Mouse (Mus musculus) stomach, embryonic 16.5 days (tissue): Measurements from ENCODE around the gene Olfr317. TPM values are rescaled to one million over a fixed set of nuclear protein-coding genes. Genes with fewer than 3 reads are reported as not detected.
"Not testable (repeated sequence)": the region's sequence is repeated elsewhere in the genome, so short reads cannot be mapped to it uniquely, and the experiment has no call there.

ENCODE experiments used
- ATAC-seq: fragments of 200-750 bp; cut with Nextera tagmentation; 2 replicates; pipeline ENCODE4 v1.8.0; 2017; ENCODE audit warnings: moderate number of reproducible peaks, moderate TSS enrichment; ENCODE audit not compliant: insufficient read depth, low FRiP score
- H3K27ac ChIP-seq: fragments of 300-500 bp; sonication (generic); 2 replicates; pipeline ENCODE4 v1.5.1; 2014; ENCODE audit warnings: low read length
- H3K27me3 ChIP-seq: fragments of 300-500 bp; sonication (generic); 2 replicates; pipeline ENCODE4 v1.6.1; 2014; ENCODE audit warnings: low read length, control low read depth, mixed read lengths; ENCODE audit not compliant: control insufficient read depth, insufficient read depth
- H3K36me3 ChIP-seq: fragments of 300-500 bp; sonication (generic); 2 replicates; pipeline ENCODE4 v1.6.1; 2014; ENCODE audit warnings: low read length; ENCODE audit not compliant: control insufficient read depth, insufficient read depth
- H3K4me1 ChIP-seq: fragments of 300-500 bp; sonication (generic); 2 replicates; pipeline ENCODE4 v1.6.1; 2014; ENCODE audit warnings: low read length, control low read depth, mixed read lengths; ENCODE audit not compliant: control insufficient read depth, insufficient read depth
- H3K4me2 ChIP-seq: fragments of 300-500 bp; sonication (generic); 2 replicates; pipeline ENCODE4 v1.6.1; 2014; ENCODE audit warnings: low read depth, low read length, mixed read lengths
- H3K4me3 ChIP-seq: fragments of 300-500 bp; sonication (generic); replicated peaks from 2 replicates; pipeline ENCODE4 v1.5.1; 2014; ENCODE audit warnings: mild to moderate bottlenecking, low read length
- H3K9ac ChIP-seq: fragments of 300-500 bp; sonication (generic); 2 replicates; pipeline ENCODE4 v1.6.1; 2014; ENCODE audit warnings: low read length
- H3K9me3 ChIP-seq: fragments of 300-500 bp; sonication (generic); replicated peaks from 2 replicates; pipeline ENCODE4 v1.6.1; 2016; ENCODE audit warnings: low read length, control low read depth; ENCODE audit not compliant: control insufficient read depth
- WGBS: fragments of 180-500 bp; shearing (Covaris S2); extraction: QIAGEN DNeasy Blood & Tissue Kit; methylation state at CpG from one replicate; pipeline ENCODE4 v1.1.7; 2014; 5-methylcytosine and 5-hydroxymethylcytosine counted together
- polyA plus RNA-seq: library from polyadenylated mRNA; unstranded; fragments of >200 nt; fragmentation: Nextera tagmentation; extraction: Ambion mirVana; gene quantifications from 2 replicates; pipeline ENCODE4 v1.2.1, GENCODE M21; 2015

Gene Olfr317
- polyA plus RNA-seq, 1 experiment from 2014 or later, result not detected

GRCm38 (mm10) chr11:58727896-58728650 is 10.9 kb downstream of the Olfr317 start:
- not testable (repeated sequence) for H3K9ac ChIP-seq, ATAC-seq, H3K4me3 ChIP-seq, H3K4me2 ChIP-seq, H3K4me1 ChIP-seq, H3K9me3 ChIP-seq, H3K27ac ChIP-seq, H3K27me3 ChIP-seq, H3K36me3 ChIP-seq
- 66% methylated on average over 6 of the region's 6 CpGs for WGBS

GRCm38 (mm10) chr11:58723914-58724313 is 15.1 kb downstream of the Olfr317 start, which contains the start of gene Olfr318:
TSS of gene Olfr318 (minus strand) at chr11:58724014.
- no peak for ATAC-seq
- H3K27ac ChIP-seq, result no peak within 1 kb of the TSS
- H3K4me3 ChIP-seq, result no peak within 1 kb of the TSS
- H3K4me1 ChIP-seq, result no peaks in the 10 kb centered on the region
- H3K9me3 ChIP-seq, result no peaks in the 10 kb centered on the region
- H3K36me3 ChIP-seq, result no peaks in the 10 kb centered on the region
- no peak within 1 kb of the TSS for H3K9ac ChIP-seq
- no peaks in the 10 kb centered on the region for H3K27me3 ChIP-seq
- no peak within 1 kb of the TSS for H3K4me2 ChIP-seq

GRCm38 (mm10) chr11:58719701-58720100 is 19.3 kb downstream of the Olfr317 start:
- Histone ChIP-seq H3K4me1 (no peaks in the 10 kb centered on the region), H3K36me3 (no peaks in the 10 kb centered on the region), H3K27me3 (no peaks in the 10 kb centered on the region), H3K4me2 (no peak overlapping the region), H3K9ac (no peak overlapping the region), H3K27ac (no peak overlapping the region), H3K4me3 (no peak overlapping the region), H3K9me3 (no peaks in the 10 kb centered on the region)
- ATAC-seq, result no peak
- WGBS, result 82% methylated on average over 4 of the region's 4 CpGs

- not testable (repeated sequence) for H3K4me2 ChIP-seq, H3K9me3 ChIP-seq, H3K27me3 ChIP-seq, H3K9ac ChIP-seq, H3K4me1 ChIP-seq, H3K27ac ChIP-seq, H3K4me3 ChIP-seq, ATAC-seq, H3K36me3 ChIP-seq
- 90% methylated on average over 6 of the region's 7 CpGs for WGBS
Measured at GRCm38 (mm10) chr11:58717723-58718122, 21.3 kb downstream of the Olfr317 start.

- Histone ChIP-seq H3K4me1 (no peaks in the 10 kb centered on the region), H3K9me3 (no peaks in the 10 kb centered on the region), H3K36me3 (no peaks in the 10 kb centered on the region), H3K27ac (no peak overlapping the region), H3K9ac (no peak overlapping the region), H3K4me3 (no peak overlapping the region), H3K27me3 (no peaks in the 10 kb centered on the region), H3K4me2 (no peak overlapping the region)
- WGBS, result 80% methylated on average over 11 of the region's 11 CpGs
- ATAC-seq, result no peak
Measured at GRCm38 (mm10) chr11:58709086-58709485, 29.9 kb downstream of the Olfr317 start.

GRCm38 (mm10) chr11:58698862-58699261 is 40.1 kb downstream of the Olfr317 start, which contains the start of gene Olfr319:
TSS of gene Olfr319 (plus strand) at chr11:58699162.
- Histone ChIP-seq H3K4me3 (no peak within 1 kb of the TSS), H3K9ac (no peak within 1 kb of the TSS), H3K4me2 (no peak within 1 kb of the TSS), H3K27ac (no peak within 1 kb of the TSS), H3K4me1 (no peaks in the 10 kb centered on the region), H3K9me3 (no peaks in the 10 kb centered on the region), H3K27me3 (no peaks in the 10 kb centered on the region), H3K36me3 (no peaks in the 10 kb centered on the region)
- ATAC-seq, result no peak
- 81% methylated on average over 3 of the region's 3 CpGs for WGBS

Other genes starting within 250 kb of the Olfr317 start
- gene Olfr332, start 246.7 kb downstream of the Olfr317 start, polyA plus RNA-seq, result not detected in 2 replicates
- gene Olfr331, start 236.6 kb downstream of the Olfr317 start, polyA plus RNA-seq, result not detected in 2 replicates
- not detected in 2 replicates for gene Olfr330, start 204.4 kb downstream of the Olfr317 start, polyA plus RNA-seq
- not detected in 2 replicates for gene Olfr329-ps, start 192.8 kb downstream of the Olfr317 start, polyA plus RNA-seq
- not detected in 2 replicates for gene Olfr328, start 183.6 kb downstream of the Olfr317 start, polyA plus RNA-seq
- not detected in 2 replicates for gene Olfr224, start 168.7 kb downstream of the Olfr317 start, polyA plus RNA-seq
- gene Olfr325, start 161.5 kb downstream of the Olfr317 start, polyA plus RNA-seq, result not detected in 2 replicates
- not detected in 2 replicates for gene Olfr324, start 144.1 kb downstream of the Olfr317 start, polyA plus RNA-seq
- 4.2 and 15.4 TPM in 2 replicates for gene 2210407C18Rik, start 123.1 kb downstream of the Olfr317 start, polyA plus RNA-seq
- 0.17 TPM in 1 of 2 replicates, not detected in the other for gene Olfr323, start 108.7 kb downstream of the Olfr317 start, polyA plus RNA-seq
- gene Trim58, start 98.7 kb downstream of the Olfr317 start, polyA plus RNA-seq, result 0.66 and 0.67 TPM in 2 replicates
- gene Olfr322, start 80.4 kb downstream of the Olfr317 start, polyA plus RNA-seq, result not detected in 2 replicates
- gene Olfr320, start 58.1 kb downstream of the Olfr317 start, polyA plus RNA-seq, result not detected in 2 replicates
- not detected in 2 replicates for gene Olfr319, start 40.0 kb downstream of the Olfr317 start, polyA plus RNA-seq
- not detected in 2 replicates for gene Olfr318, start 15.2 kb downstream of the Olfr317 start, polyA plus RNA-seq
- gene Olfr316, start 13.5 kb upstream of the Olfr317 start, polyA plus RNA-seq, result not detected in 2 replicates
- not detected in 2 replicates for gene Olfr315, start 34.0 kb upstream of the Olfr317 start, polyA plus RNA-seq
- gene Olfr314, start 43.7 kb upstream of the Olfr317 start, polyA plus RNA-seq, result not detected in 2 replicates
- gene Fam183b, start 62.7 kb upstream of the Olfr317 start, polyA plus RNA-seq, result 5.2 and 5.4 TPM in 2 replicates
- not detected in 2 replicates for gene Olfr313, start 75.8 kb upstream of the Olfr317 start, polyA plus RNA-seq
- not detected in 2 replicates for gene Olfr312, start 90.0 kb upstream of the Olfr317 start, polyA plus RNA-seq
- gene Olfr311, start 100.0 kb upstream of the Olfr317 start, polyA plus RNA-seq, result not detected in 2 replicates
- 9.5 TPM in 2 replicates for gene Gm12258, start 107.9 kb upstream of the Olfr317 start, polyA plus RNA-seq
- gene 2810021J22Rik, start 128.0 kb upstream of the Olfr317 start, polyA plus RNA-seq, result 5.9 and 7.7 TPM in 2 replicates
- gene Zfp39, start 165.0 kb upstream of the Olfr317 start, polyA plus RNA-seq, result 4.7 and 5.4 TPM in 2 replicates
- 0.72 and 0.80 TPM in 2 replicates for gene Btnl10, start 178.7 kb upstream of the Olfr317 start, polyA plus RNA-seq
- 113 TPM in 2 replicates for gene Rnf187, start 199.7 kb upstream of the Olfr317 start, polyA plus RNA-seq
- 44.0 and 50.7 TPM in 2 replicates for gene Hist3h2ba, start 209.7 kb upstream of the Olfr317 start, polyA plus RNA-seq
- 28.1 and 33.0 TPM in 2 replicates for gene Hist3h2a, start 215.5 kb upstream of the Olfr317 start, polyA plus RNA-seq
- gene Trim17, start 215.5 kb upstream of the Olfr317 start, polyA plus RNA-seq, result 0.17 and 0.27 TPM in 2 replicates
- 20.5 and 20.8 TPM in 2 replicates for gene Trim11, start 238.9 kb upstream of the Olfr317 start, polyA plus RNA-seq